Mouse (Mus musculus): ENCODE measurements at regions not wholly inside any gene's neighbourhood (a gene's known extent, or its start where the extent isn't known, plus 50 kb on each side); places are given as distances from the start of the nearest gene placed in this dataset.

- DNase-seq (ENCODE audit: low read depth, low spot score) = no peak
Measured at GRCm38 (mm10) chr3:35315162-35315561, 438.7 kb upstream of the Atp11b start.

- DNase-seq (ENCODE audit: low read depth, low spot score) = peak; percentile 1
Measured at GRCm38 (mm10) chr3:35318348-35318747, 435.6 kb upstream of the Atp11b start.

DNA sequence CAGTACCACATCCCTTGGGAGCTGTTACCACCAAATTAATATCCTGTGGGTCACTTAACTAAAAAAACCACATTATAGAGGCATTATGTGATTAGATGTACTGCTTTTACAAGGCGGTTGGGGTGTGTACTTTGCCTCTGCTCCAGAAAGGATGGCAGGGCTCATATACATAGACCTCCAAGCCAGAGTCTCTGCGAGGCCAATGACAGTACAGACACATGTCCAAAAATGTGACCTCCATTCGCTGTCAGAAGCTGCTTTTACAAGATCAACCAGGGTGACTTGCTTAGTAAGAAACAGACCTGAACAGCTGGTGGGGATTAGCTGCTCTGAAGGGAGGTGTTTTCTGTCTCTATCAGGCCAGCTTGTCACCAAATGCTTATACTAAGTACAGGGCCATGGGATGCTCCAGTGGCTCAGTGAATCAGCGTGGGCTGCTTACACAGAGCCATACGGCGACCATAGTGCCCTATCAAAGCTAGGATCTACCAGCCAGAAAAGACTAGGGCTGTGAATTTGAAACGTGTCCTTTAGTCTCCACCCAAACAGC is 433.0 kb upstream of the Atp11b start:
- DNase-seq (ENCODE audit: low read depth, low spot score) = no peak

- no peak for DNase-seq (ENCODE audit: low read depth, low spot score)
Measured at GRCm38 (mm10) chr3:35321991-35322390, 431.9 kb upstream of the Atp11b start.

DNA sequence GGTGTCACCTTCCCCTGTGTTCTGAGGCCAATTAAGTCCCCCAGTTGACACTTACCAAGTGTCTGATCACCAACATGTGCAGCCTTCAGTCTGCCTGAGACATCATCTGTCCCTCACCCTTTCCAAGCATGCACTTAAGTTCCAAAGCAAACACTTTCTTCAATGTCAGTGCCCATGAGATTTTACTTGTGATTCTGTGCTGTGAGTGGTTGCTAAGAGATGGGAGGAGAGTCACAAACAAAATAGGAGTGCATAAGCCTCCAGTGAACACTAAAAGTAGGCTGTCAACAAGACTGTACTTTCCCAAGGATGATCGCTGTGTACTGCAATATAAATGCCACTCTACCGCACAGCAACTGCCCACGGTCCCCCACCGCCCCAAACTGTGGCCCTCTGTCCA is 431.0 kb upstream of the Atp11b start:
- DNase-seq (ENCODE audit: low read depth, low spot score) = no peak

- DNase-seq (ENCODE audit: low read depth, low spot score) = no peak
Measured at GRCm38 (mm10) chr3:35323450-35324077, 430.3 kb upstream of the Atp11b start.

DNA sequence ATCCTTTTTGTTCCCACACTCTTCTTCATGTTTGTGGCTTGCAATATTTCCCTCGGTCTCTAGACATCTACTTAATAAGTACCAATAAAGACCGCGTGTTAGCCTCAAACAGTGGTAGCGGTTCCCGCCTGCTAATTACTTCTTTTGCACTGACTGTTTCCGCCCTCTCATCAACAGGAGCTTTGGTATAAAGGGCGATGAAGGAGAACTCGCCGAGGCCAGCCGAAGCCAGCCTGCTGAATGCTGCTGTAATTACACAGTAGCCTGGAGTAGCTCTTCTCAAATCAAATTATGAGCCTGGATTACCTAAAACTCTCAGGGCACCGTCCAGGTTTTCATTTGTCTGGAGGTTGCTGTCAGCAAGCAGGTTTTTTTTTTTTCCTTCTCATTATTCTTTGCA is 429.7 kb upstream of the Atp11b start:
- DNase-seq (ENCODE audit: low read depth, low spot score) = no peak

GRCm38 (mm10) chr3:35332534-35333272 is 421.2 kb upstream of the Atp11b start:
- DNase-seq (ENCODE audit: low read depth, low spot score) = no peak

DNA sequence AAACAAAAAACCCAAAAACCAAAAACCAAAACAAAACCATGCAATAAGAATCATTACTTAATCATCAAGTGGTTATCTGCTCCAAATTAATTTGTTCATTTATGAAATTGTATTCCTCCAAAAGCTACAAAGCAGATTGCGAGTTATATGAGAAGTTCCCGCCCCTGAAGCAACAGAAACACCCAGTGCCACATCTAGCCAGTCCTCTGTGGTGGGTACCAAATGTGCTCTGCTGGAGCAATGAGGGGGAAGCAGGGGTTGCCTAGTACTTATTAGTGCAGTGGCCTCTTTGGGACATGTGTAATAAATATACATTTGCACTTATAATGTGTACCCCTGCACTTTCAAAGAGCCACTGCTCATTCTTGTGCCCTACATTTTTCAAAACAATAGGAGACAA is 419.9 kb upstream of the Atp11b start:
- no peak for DNase-seq (ENCODE audit: low read depth, low spot score)

DNA sequence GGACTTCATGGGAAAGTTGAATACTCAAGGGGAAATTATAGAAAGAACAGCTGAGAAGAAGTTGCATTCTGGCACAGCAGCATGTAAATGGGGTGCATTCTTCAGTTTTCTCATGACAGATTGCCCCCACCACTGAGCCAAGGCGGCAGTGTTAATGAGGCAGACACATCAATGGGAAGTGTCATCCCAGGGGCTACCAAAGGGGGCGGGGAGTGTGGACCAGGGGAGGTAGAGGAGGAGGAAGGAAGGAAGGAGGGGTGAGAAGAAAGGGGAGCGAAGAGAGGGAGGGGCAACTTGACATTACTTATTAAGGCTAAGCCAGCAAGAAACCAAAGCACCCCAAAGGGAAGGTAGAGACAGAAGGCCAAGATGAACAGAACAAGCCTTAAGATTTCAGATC is 419.4 kb upstream of the Atp11b start:
- DNase-seq (ENCODE audit: low read depth, low spot score) = no peak

DNA sequence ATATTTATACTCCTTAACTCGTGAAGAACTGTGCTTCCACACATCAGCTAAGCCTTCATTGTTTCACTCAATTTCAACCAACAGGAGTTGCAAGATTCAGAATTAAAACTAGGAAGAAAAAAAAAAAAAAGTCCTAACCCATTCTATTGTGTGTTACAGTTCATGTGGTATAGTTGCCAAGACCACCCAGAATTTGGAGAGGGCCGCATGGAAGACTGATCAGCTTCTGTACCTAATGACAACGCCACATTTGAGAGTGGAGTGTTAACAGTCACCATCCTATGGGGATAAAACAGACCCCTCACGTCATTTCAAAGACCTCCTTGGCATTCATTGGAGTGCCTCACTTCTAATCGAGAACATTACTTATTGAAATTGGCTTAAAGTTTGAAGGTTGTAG is 418.1 kb upstream of the Atp11b start:
- no peak for DNase-seq (ENCODE audit: low read depth, low spot score)

DNA sequence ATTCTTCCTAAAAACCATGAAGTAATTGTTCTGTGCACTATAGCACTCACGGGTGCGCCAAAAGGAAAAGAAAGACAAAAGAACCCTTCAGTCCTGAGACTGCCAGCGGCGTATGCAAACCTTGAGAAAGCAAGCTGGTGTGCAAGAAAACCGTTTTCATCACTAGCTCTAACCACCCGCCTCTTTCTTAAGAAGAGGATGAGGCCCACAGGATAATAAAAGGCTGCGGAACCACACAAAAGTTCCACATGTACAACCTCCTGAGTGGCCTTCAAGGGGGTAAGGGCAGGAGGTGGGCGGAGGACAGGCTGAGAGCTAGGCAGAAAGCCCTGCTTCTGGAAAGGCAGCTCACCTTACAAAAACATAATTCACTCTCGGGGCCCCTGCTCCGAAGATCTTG is 413.4 kb upstream of the Atp11b start:
- DNase-seq (ENCODE audit: low read depth, low spot score) = no peak

- DNase-seq (ENCODE audit: low read depth, low spot score) = no peak
Measured at GRCm38 (mm10) chr3:35340935-35341800, 412.7 kb upstream of the Atp11b start.

GRCm38 (mm10) chr3:35341840-35342239 is 412.1 kb upstream of the Atp11b start:
- no peak for DNase-seq (ENCODE audit: low read depth, low spot score)

GRCm38 (mm10) chr3:35342584-35342983 is 411.3 kb upstream of the Atp11b start:
- no peak for DNase-seq (ENCODE audit: low read depth, low spot score)

- DNase-seq (ENCODE audit: low read depth, low spot score) = no peak
Measured at GRCm38 (mm10) chr3:35343936-35344335, 410.0 kb upstream of the Atp11b start.

GRCm38 (mm10) chr3:35349114-35349513 is 404.8 kb upstream of the Atp11b start:
- DNase-seq (ENCODE audit: low read depth, low spot score) = no peak

DNA sequence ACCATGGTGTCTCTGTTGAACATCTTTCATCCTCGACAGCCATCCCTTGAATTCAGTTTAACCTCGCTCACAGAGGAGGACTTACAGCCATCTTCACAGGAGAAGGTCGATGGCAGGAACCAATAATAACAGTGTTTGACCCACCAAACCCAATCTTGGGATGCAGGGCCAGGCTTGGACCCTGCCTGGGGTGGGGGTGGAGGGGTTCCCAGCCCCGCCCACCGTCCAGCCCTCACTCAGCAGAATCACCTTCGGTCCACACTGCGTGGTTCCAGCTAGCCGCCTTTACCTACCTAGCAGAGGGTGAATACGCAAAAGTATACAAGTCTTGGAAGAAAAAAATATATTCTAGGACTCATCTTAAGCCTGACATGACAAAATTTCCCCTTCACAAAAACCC is 400.5 kb upstream of the Atp11b start:
- DNase-seq (ENCODE audit: low read depth, low spot score) = no peak

GRCm38 (mm10) chr3:35353920-35354319 is 400.0 kb upstream of the Atp11b start:
- no peak for DNase-seq (ENCODE audit: low read depth, low spot score)

- no peak for DNase-seq (ENCODE audit: low read depth, low spot score)
Measured at GRCm38 (mm10) chr3:35354356-35354755, 399.6 kb upstream of the Atp11b start.

DNA sequence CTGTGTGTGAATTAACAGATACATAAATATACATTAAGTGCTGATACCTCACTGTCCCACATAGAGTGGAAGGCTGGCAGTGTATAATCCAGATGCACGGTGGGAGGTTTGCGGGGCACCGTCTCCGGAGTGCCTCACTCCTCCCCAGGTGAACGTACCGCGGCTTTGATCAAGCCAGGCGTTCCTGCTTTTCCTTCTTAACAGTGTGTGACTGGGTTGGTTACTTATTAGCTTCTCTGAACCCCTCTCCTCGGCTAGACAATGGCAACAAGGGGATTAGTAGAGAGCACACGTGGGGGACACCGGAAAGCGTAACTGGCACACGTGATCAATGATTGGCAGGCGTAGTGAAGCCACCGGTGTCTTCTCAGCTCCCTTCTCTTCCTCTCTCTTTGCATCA is 396.8 kb upstream of the Atp11b start:
- DNase-seq (ENCODE audit: low read depth, low spot score) = no peak

DNA sequence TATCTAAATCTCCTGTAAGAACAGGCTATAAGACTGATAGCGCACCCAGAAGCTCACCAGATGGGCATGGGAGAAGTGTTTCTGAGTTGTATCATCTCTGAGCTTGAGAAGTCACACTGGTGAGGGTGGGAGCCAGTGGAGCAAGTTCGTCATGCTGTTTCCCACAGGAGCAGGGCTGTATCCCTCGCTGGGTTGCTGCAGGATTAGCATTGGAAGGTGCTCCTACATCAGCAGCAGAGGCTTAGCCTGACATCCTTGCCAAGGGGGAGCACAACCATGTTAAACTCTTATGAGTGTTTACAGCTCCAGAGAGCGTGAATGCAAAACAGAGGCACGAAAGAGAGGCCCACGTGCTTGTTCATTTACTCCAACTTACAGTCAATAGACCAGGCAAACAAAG is 395.4 kb upstream of the Atp11b start:
- no peak for DNase-seq (ENCODE audit: low read depth, low spot score)

Measured in A20 (cell line).